Mouse (Mus musculus): ENCODE results near the gene Plekha3.

Gene Plekha3

GRCm38 (mm10) chr2:76676401-76677226, 1.5 kb downstream of the Plekha3 start:
- no peak for DNase-seq

GRCm38 (mm10) chr2:76682301-76682700, 7.2 kb downstream of the Plekha3 start:
- DNase-seq, result no peak

GRCm38 (mm10) chr2:76686986-76687385, 11.9 kb downstream of the Plekha3 start:
- DNase-seq, result no peak

GRCm38 (mm10) chr2:76687608-76688007, 12.5 kb downstream of the Plekha3 start:
- DNase-seq, result no peak

- DNase-seq, result no peak
These were observed 13.1 kb downstream of the Plekha3 start for GRCm38 (mm10) chr2:76688162-76688561.

GRCm38 (mm10) chr2:76690436-76691204, 15.5 kb downstream of the Plekha3 start:
- DNase-seq, result no peak

GRCm38 (mm10) chr2:76693765-76694164, 18.7 kb downstream of the Plekha3 start:
- DNase-seq, result no peak

GRCm38 (mm10) chr2:76695290-76695689, 20.2 kb downstream of the Plekha3 start:
- no peak for DNase-seq

- DNase-seq, result no peak
These were observed 27.1 kb downstream of the Plekha3 start for GRCm38 (mm10) chr2:76702188-76702587.

GRCm38 (mm10) chr2:76702751-76703150, 27.7 kb downstream of the Plekha3 start:
- no peak for DNase-seq

- no peak for DNase-seq
These were observed 30.6 kb downstream of the Plekha3 start for GRCm38 (mm10) chr2:76705655-76706054.

GRCm38 (mm10) chr2:76708512-76708911, 33.4 kb downstream of the Plekha3 start:
- no peak for DNase-seq

GRCm38 (mm10) chr2:76714984-76715383, 39.9 kb downstream of the Plekha3 start:
- DNase-seq, result no peak

GRCm38 (mm10) chr2:76719650-76720049, 44.6 kb downstream of the Plekha3 start:
- no peak for DNase-seq
